Mouse (Mus musculus) kidney, postnatal 4 days (tissue): ENCODE results near the gene Nfkbid.

Experiments
- DNase-seq, 2 experiments: peaks; one replicate each; pipeline ENCODE4 v3.0.0; 2021; ENCODE audit warnings: mixed read lengths in 2 of 2

Gene Nfkbid

GRCm38 (mm10) chr7:30430191-30430590, 8.7 kb downstream of the Nfkbid start:
- no peak for DNase-seq

DNA sequence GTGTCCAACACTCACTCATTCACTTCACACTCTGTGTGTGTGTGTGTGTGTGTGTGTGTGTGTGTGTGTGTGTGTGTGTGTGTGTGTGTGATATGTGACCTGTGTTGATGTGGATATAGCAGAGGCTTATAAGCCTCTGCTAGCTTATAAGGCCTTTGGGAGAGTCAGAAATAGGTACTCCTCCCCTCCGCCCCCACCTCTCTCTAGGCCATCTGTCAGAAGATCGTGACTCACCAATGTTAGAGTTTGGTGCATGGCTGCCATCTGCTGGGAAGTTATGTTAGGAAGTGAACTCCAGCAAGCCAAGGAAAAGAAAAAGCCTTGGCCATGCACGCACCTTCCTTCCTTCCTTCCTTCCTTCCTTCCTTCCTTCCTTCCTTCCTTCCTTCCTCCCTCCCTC, 10.3 kb downstream of the Nfkbid start:
- peak; percentile 76 to 84 for DNase-seq

- peak; percentile 87 to 88 for DNase-seq
Observed at GRCm38 (mm10) chr7:30434238-30434637, 12.7 kb downstream of the Nfkbid start.

DNA sequence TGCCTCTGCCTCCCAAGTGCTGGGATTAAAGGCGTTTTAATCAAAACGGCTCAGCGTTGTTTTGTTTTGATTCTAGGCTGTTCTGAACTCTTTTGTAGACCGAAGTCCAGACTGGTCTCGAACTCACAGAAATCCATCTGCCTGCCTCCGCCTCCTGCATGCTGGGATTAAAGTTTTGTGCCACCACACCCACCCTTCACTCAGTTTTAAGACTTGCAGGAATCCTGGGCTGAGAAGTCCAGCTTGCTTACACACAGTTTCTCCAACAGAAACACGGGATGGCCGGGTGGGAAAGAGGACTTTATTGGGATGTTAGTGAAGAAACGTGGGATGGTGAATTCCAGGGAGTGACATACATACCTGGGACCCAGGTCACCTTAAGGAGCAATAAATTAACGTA, 13.2 kb downstream of the Nfkbid start:
- DNase-seq: no peak

GRCm38 (mm10) chr7:30435156-30435555, 13.6 kb downstream of the Nfkbid start:
- DNase-seq: no peak

GRCm38 (mm10) chr7:30436879-30437278, 15.3 kb downstream of the Nfkbid start:
- DNase-seq: peak in 1 of 2 experiments; percentile 22

GRCm38 (mm10) chr7:30439734-30440133, 18.2 kb downstream of the Nfkbid start:
- DNase-seq: no peak

DNA sequence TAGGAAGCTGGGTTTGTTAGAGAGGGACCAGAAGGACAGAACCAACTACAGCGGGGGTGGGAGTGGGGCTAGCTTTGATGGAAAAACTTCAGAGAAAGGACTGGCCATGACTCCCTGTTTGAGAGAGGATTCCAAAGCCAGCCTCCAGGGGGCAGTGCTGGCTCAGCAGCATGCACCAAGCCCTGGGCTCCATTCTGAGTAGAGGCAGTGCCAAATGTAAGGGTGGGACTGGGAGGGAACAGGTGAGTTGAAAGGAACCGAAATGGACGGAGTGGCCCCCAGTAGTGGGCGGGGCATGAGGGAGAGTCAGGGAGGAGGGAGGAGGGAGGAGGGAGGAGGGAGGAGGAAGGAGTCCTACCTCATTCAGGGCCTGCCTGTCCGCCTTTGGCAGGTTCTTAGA, 19.2 kb downstream of the Nfkbid start:
- peak; percentile 76 to 82 for DNase-seq

GRCm38 (mm10) chr7:30443696-30444095, 22.2 kb downstream of the Nfkbid start:
- no peak for DNase-seq

GRCm38 (mm10) chr7:30444154-30444970, 22.8 kb downstream of the Nfkbid start:
- DNase-seq: peak; percentile 71 to 78

GRCm38 (mm10) chr7:30444971-30445751, 23.6 kb downstream of the Nfkbid start, which contains the start of gene Aplp1:
Gene Aplp1, minus strand, starts transcription at chr7:30445535.
- DNase-seq: peak; percentile 73 to 81

- DNase-seq: no peak
Observed at GRCm38 (mm10) chr7:30450241-30450640, 28.7 kb downstream of the Nfkbid start.

GRCm38 (mm10) chr7:30453327-30453726, 31.8 kb downstream of the Nfkbid start:
- DNase-seq: no peak

- peak; percentile 80 to 84 for DNase-seq
Observed at GRCm38 (mm10) chr7:30453766-30454165, 32.2 kb downstream of the Nfkbid start.

- peak in 1 of 2 experiments; percentile 29 for DNase-seq
Observed at GRCm38 (mm10) chr7:30454259-30454658, 32.7 kb downstream of the Nfkbid start.

DNA sequence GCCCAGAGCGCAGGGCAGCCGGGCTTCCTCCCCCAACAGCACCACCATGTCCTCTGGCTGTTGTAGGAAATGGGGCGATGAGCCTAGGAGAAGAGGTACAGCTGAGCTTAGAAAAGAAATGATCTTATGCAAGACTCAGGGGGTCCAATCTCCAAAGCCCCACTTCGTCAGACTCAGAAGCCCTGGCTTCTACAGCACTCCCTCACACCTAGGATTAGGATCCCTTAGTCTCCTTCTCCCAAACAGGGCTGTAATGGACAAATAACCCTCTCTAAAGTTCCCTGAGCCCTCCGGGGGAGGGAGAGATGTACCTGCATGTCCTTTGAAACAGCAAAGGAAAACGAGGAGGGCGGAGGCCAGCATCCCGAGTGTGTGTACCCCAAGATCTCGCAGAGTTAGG, 35.0 kb downstream of the Nfkbid start:
- DNase-seq: no peak

GRCm38 (mm10) chr7:30456911-30457628, 35.5 kb downstream of the Nfkbid start:
- peak; percentile 23 to 46 for DNase-seq

GRCm38 (mm10) chr7:30457629-30458330, 36.2 kb downstream of the Nfkbid start, which contains the start of the genes Kirrel2 and Nphs1:
Gene Kirrel2, minus strand, starts transcription at chr7:30457690.
Gene Nphs1, plus strand, starts transcription at chr7:30458315.
- DNase-seq: peak; percentile 61 to 75

GRCm38 (mm10) chr7:30459484-30459883, 38.0 kb downstream of the Nfkbid start:
- DNase-seq: peak; percentile 41 to 67

GRCm38 (mm10) chr7:30463568-30463967, 42.0 kb downstream of the Nfkbid start:
- no peak for DNase-seq

DNA sequence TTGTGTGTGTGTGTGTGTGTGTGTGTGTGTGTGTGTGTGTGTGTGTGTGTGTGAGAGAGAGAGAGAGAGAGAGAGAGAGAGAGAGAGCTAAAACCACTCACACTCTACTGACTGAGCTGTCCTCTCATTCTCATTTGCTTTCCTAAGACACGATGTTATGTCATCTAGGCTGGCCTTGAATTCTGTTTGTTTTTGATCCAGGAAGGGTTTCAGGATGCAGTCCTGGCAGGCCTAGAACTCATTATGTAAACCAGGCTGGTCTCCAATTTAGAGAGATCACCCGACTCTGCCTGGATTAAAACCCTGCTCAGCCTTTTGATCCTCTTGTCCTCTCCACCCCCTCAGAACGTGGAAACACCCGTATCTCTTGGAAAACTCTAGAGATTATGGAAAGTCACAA, 42.5 kb downstream of the Nfkbid start:
- no peak for DNase-seq

DNA sequence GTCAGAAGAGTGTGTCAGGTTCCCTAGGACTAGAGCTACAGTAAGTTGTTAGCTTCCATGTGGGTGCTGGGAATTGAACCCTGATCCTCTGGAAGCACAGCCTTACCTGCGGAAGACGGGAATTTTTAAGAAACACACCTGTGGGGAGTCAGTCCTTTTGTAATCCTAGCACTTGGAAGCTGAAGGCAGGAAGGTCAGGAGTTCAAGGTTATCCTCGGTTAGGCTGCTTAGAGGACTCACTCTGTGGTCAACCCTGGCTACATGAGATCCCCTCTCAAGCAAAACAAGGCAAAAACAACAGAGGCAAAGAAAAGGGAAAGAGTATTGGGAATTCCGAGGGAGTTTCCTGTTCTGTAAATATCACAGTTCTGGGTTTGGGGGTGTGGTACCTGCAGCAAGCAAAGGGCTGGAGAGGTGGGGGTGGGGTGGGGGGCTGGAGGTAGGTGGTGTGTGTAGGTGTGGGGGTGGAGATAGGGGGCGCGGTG, 43.3 kb downstream of the Nfkbid start:
- no peak for DNase-seq
